Mouse (Mus musculus): ENCODE measurements around the gene Defb23. TPM values are rescaled to one million over a fixed set of nuclear protein-coding genes. Genes with fewer than 3 reads are reported as not detected.

The Defb23 gene
- not detected in 2 replicates for polyA plus RNA-seq (2015; fragmentation: Nextera tagmentation; extraction: Ambion mirVana)

GRCm38 (mm10) chr2:152464570-152465150, at the start of gene Defb23:
Gene Defb23, minus strand, starts transcription at chr2:152464620.
- no peak within 1 kb of the TSS for H3K9ac ChIP-seq
- no peaks in the 10 kb centered on the region for H3K36me3 ChIP-seq
- H3K4me2 ChIP-seq (replicated peaks): no peak within 1 kb of the TSS
- H3K9me3 ChIP-seq (replicated peaks): no peaks in the 10 kb centered on the region
- no peaks in the 10 kb centered on the region for H3K27me3 ChIP-seq
- no peaks in the 10 kb centered on the region for H3K4me1 ChIP-seq
- no peak for ATAC-seq (ENCODE audit: insufficient number of reproducible peaks, low FRiP score, low TSS enrichment, low read depth)
- WGBS: 84% methylated on average over 3 of the region's 3 CpGs
- H3K4me3 ChIP-seq (replicated peaks): no peak within 1 kb of the TSS
- H3K27ac ChIP-seq (replicated peaks): no peak within 1 kb of the TSS

GRCm38 (mm10) chr2:152511592-152511991, 47.2 kb upstream of the Defb23 start, which contains the start of gene Defb26:
Gene Defb26, minus strand, starts transcription at chr2:152511692.
- ATAC-seq (ENCODE audit: insufficient number of reproducible peaks, low FRiP score, low TSS enrichment, low read depth): no peak
- Histone ChIP-seq H3K36me3 (no peaks in the 10 kb centered on the region), H3K4me3 (replicated peaks) (no peak within 1 kb of the TSS), H3K9ac (no peak within 1 kb of the TSS), H3K4me2 (replicated peaks) (no peak within 1 kb of the TSS), H3K27ac (replicated peaks) (no peak within 1 kb of the TSS), H3K4me1 (no peaks in the 10 kb centered on the region), H3K9me3 (replicated peaks) (no peaks in the 10 kb centered on the region), H3K27me3 (no peaks in the 10 kb centered on the region)
- whole genome bisulfite sequencing: 82% methylated on average over 1 of the region's 1 CpGs

GRCm38 (mm10) chr2:152503950-152504349, 39.5 kb upstream of the Defb23 start:
- ATAC-seq (ENCODE audit: insufficient number of reproducible peaks, low FRiP score, low TSS enrichment, low read depth): no peak
- 76% methylated on average over 2 of the region's 2 CpGs for WGBS
- H3K4me1 ChIP-seq: no peaks in the 10 kb centered on the region
- no peak overlapping the region for H3K4me2 ChIP-seq (replicated peaks)
- H3K36me3 ChIP-seq: no peaks in the 10 kb centered on the region
- H3K9me3 ChIP-seq (replicated peaks): no peaks in the 10 kb centered on the region
- no peak overlapping the region for H3K4me3 ChIP-seq (replicated peaks)
- no peak overlapping the region for H3K27ac ChIP-seq (replicated peaks)
- H3K27me3 ChIP-seq: no peaks in the 10 kb centered on the region
- no peak overlapping the region for H3K9ac ChIP-seq

- no peaks in the 10 kb centered on the region for H3K27me3 ChIP-seq
- no peaks in the 10 kb centered on the region for H3K9me3 ChIP-seq (replicated peaks)
- H3K27ac ChIP-seq (replicated peaks): no peak overlapping the region
- no peak overlapping the region for H3K9ac ChIP-seq
- ATAC-seq (ENCODE audit: insufficient number of reproducible peaks, low FRiP score, low TSS enrichment, low read depth): no peak
- no peak overlapping the region for H3K4me2 ChIP-seq (replicated peaks)
- 78% methylated on average over 6 of the region's 6 CpGs for WGBS
- H3K36me3 ChIP-seq: no peaks in the 10 kb centered on the region
- no peaks in the 10 kb centered on the region for H3K4me1 ChIP-seq
- H3K4me3 ChIP-seq (replicated peaks): no peak overlapping the region
These were observed 36.4 kb upstream of the Defb23 start for GRCm38 (mm10) chr2:152500863-152501229.

GRCm38 (mm10) chr2:152500204-152500862, 35.9 kb upstream of the Defb23 start:
- H3K4me1 ChIP-seq: no peaks in the 10 kb centered on the region
- ATAC-seq (ENCODE audit: insufficient number of reproducible peaks, low FRiP score, low TSS enrichment, low read depth): no peak
- no peak overlapping the region for H3K9ac ChIP-seq
- H3K36me3 ChIP-seq: no peaks in the 10 kb centered on the region
- H3K4me3 ChIP-seq (replicated peaks): no peak overlapping the region
- H3K27me3 ChIP-seq: no peaks in the 10 kb centered on the region
- H3K4me2 ChIP-seq (replicated peaks): no peak overlapping the region
- 65% methylated on average over 7 of the region's 7 CpGs for WGBS
- no peaks in the 10 kb centered on the region for H3K9me3 ChIP-seq (replicated peaks)
- H3K27ac ChIP-seq (replicated peaks): no peak overlapping the region

GRCm38 (mm10) chr2:152498020-152498419, 33.6 kb upstream of the Defb23 start:
- ATAC-seq (ENCODE audit: insufficient number of reproducible peaks, low FRiP score, low TSS enrichment, low read depth): no peak
- H3K4me2 ChIP-seq (replicated peaks): no peak overlapping the region
- H3K9ac ChIP-seq: no peak overlapping the region
- H3K27ac ChIP-seq (replicated peaks): no peak overlapping the region
- H3K36me3 ChIP-seq: no peaks in the 10 kb centered on the region
- no peaks in the 10 kb centered on the region for H3K4me1 ChIP-seq
- no peaks in the 10 kb centered on the region for H3K27me3 ChIP-seq
- H3K9me3 ChIP-seq (replicated peaks): no peaks in the 10 kb centered on the region
- H3K4me3 ChIP-seq (replicated peaks): no peak overlapping the region
- 73% methylated on average over 6 of the region's 6 CpGs for WGBS

GRCm38 (mm10) chr2:152493151-152493550, 28.7 kb upstream of the Defb23 start:
- ATAC-seq (ENCODE audit: insufficient number of reproducible peaks, low FRiP score, low TSS enrichment, low read depth): no peak
- Histone ChIP-seq H3K4me1 (no peaks in the 10 kb centered on the region), H3K36me3 (no peaks in the 10 kb centered on the region), H3K9ac (no peak overlapping the region), H3K9me3 (replicated peaks) (no peaks in the 10 kb centered on the region), H3K4me3 (replicated peaks) (no peak overlapping the region), H3K4me2 (replicated peaks) (no peak overlapping the region), H3K27me3 (no peaks in the 10 kb centered on the region), H3K27ac (replicated peaks) (no peak overlapping the region)
- WGBS: 75% methylated on average over 6 of the region's 6 CpGs

- Histone ChIP-seq H3K4me3 (replicated peaks) (no peak within 1 kb of the TSS), H3K36me3 (no peaks in the 10 kb centered on the region), H3K4me1 (no peaks in the 10 kb centered on the region), H3K9me3 (replicated peaks) (no peaks in the 10 kb centered on the region), H3K9ac (no peak within 1 kb of the TSS), H3K4me2 (replicated peaks) (no peak within 1 kb of the TSS), H3K27ac (replicated peaks) (no peak within 1 kb of the TSS), H3K27me3 (no peaks in the 10 kb centered on the region)
- no peak for ATAC-seq (ENCODE audit: insufficient number of reproducible peaks, low FRiP score, low TSS enrichment, low read depth)
These were observed 25.6 kb upstream of the Defb23 start, which contains the start of gene Defb22 for GRCm38 (mm10) chr2:152490038-152490437. Gene Defb22, minus strand, starts transcription at chr2:152490138.

- H3K4me2 ChIP-seq (replicated peaks): no peak overlapping the region
- H3K9me3 ChIP-seq (replicated peaks): no peaks in the 10 kb centered on the region
- WGBS: 71% methylated on average over 2 of the region's 2 CpGs
- H3K9ac ChIP-seq: no peak overlapping the region
- no peak overlapping the region for H3K4me3 ChIP-seq (replicated peaks)
- H3K4me1 ChIP-seq: no peaks in the 10 kb centered on the region
- no peaks in the 10 kb centered on the region for H3K36me3 ChIP-seq
- no peaks in the 10 kb centered on the region for H3K27me3 ChIP-seq
- H3K27ac ChIP-seq (replicated peaks): no peak overlapping the region
- ATAC-seq (ENCODE audit: insufficient number of reproducible peaks, low FRiP score, low TSS enrichment, low read depth): no peak
These were observed 22.6 kb upstream of the Defb23 start for GRCm38 (mm10) chr2:152487024-152487423.

GRCm38 (mm10) chr2:152481726-152482125, 17.3 kb upstream of the Defb23 start:
- 75% methylated on average over 7 of the region's 7 CpGs for whole genome bisulfite sequencing
- no peaks in the 10 kb centered on the region for H3K9me3 ChIP-seq (replicated peaks)
- H3K36me3 ChIP-seq: no peaks in the 10 kb centered on the region
- no peaks in the 10 kb centered on the region for H3K4me1 ChIP-seq
- no peaks in the 10 kb centered on the region for H3K27me3 ChIP-seq
- ATAC-seq (ENCODE audit: insufficient number of reproducible peaks, low FRiP score, low TSS enrichment, low read depth): no peak
- no peak overlapping the region for H3K27ac ChIP-seq (replicated peaks)
- H3K4me2 ChIP-seq (replicated peaks): no peak overlapping the region
- no peak overlapping the region for H3K4me3 ChIP-seq (replicated peaks)
- H3K9ac ChIP-seq: no peak overlapping the region

GRCm38 (mm10) chr2:152480881-152481280, 16.5 kb upstream of the Defb23 start:
- Histone ChIP-seq H3K9me3 (replicated peaks) (no peaks in the 10 kb centered on the region), H3K4me1 (no peaks in the 10 kb centered on the region), H3K27ac (replicated peaks) (no peak overlapping the region), H3K4me3 (replicated peaks) (no peak overlapping the region), H3K9ac (no peak overlapping the region), H3K27me3 (no peaks in the 10 kb centered on the region), H3K4me2 (replicated peaks) (no peak overlapping the region), H3K36me3 (no peaks in the 10 kb centered on the region)
- ATAC-seq (ENCODE audit: insufficient number of reproducible peaks, low FRiP score, low TSS enrichment, low read depth): no peak
- 85% methylated on average over 3 of the region's 3 CpGs for WGBS

GRCm38 (mm10) chr2:152476763-152477162, 12.3 kb upstream of the Defb23 start, which contains the start of gene Defb20:
Gene Defb20, plus strand, starts transcription at chr2:152477063.
- Histone ChIP-seq H3K27me3 (no peaks in the 10 kb centered on the region), H3K27ac (replicated peaks) (no peak within 1 kb of the TSS), H3K9me3 (replicated peaks) (no peaks in the 10 kb centered on the region), H3K9ac (no peak within 1 kb of the TSS), H3K4me2 (replicated peaks) (no peak within 1 kb of the TSS), H3K4me1 (no peaks in the 10 kb centered on the region), H3K36me3 (no peaks in the 10 kb centered on the region), H3K4me3 (replicated peaks) (no peak within 1 kb of the TSS)
- ATAC-seq (ENCODE audit: insufficient number of reproducible peaks, low FRiP score, low TSS enrichment, low read depth): no peak
- 59% methylated on average over 2 of the region's 2 CpGs for WGBS
